Mouse (Mus musculus): ENCODE measurements around the gene Fgfbp3. TPM values are rescaled to one million over a fixed set of nuclear protein-coding genes. Genes with fewer than 3 reads are reported as not detected.

The Fgfbp3 gene
- polyA plus RNA-seq, 1 experiment = 2.1 TPM

DNA sequence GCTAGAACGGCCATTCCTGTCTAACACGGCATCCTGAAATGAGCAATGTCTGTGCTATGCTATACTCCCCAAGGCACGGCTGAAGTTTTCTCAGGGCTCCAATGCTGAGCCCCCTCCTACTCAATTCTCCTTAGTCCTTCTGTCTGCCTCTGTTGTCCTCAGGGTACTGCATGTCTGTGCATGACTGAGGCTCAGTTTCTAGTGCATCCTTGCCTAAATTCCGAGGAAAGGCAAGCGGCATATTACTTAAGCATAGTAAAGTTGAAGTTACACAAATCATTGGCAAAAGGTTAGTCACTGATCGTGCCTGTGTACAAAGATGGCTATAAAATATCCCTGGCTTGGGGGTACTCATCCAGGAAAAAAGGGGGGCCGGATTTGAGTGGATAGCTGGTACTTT is 6.4 kb downstream of the Fgfbp3 start:
- TF ChIP-seq CTCF (conservative IDR thresholded peaks at IDR 0.05; ENCODE audit: insufficient read depth, insufficient read length, low read depth, low read length) (no peak), POLR2A (IDR thresholded peaks at IDR 0.05; ENCODE audit: low read depth, low read length) (no peak)
- no peaks in the 10 kb centered on the region for H3K36me3 ChIP-seq (ENCODE audit: control insufficient read depth, insufficient read depth, low read length)
- no peak for DNase-seq
- no peaks in the 10 kb centered on the region for H3K4me1 ChIP-seq (ENCODE audit: control insufficient read depth, insufficient read depth, low read length)
- 55% methylated on average over 7 of the region's 7 CpGs for WGBS
- H3K27ac ChIP-seq (ENCODE audit: insufficient read depth, low read depth, low read length) = no peak overlapping the region
- no peak overlapping the region for H3K4me3 ChIP-seq (ENCODE audit: insufficient read depth, low read depth, low read length)
- no peaks in the 10 kb centered on the region for H3K27me3 ChIP-seq (replicated peaks; ENCODE audit: control insufficient read depth, insufficient read depth, low read length)

DNA sequence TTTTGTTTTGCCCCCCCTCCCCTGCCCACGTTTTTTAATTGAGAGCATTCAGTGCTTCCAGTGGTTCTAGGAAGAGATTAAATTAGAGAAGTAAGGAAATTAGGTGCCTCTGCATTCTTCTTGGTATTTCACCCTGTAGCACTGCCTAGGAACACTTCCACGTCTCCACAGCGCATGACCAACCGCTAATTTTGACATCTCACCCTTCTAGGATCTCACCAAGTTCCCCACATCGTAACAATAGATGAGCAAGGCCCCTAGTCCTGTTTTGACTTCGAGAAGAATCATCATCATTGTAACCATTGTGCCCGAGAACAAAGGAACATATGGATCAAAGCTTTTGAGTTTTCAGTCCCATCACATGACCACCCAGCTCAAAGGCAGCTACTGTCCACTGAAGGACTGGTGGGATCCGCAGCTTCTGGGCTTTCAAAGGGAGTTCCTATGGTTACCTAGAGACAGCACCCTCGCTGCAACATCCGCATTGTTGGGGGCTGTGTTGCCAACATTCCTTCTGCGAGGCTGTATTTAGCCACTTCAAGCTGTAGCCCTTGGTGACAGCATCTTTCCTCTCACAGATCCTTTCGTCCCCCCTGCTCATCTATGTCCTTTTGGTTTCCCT is 8.9 kb downstream of the Fgfbp3 start:
- Histone ChIP-seq H3K27ac (ENCODE audit: insufficient read depth, low read depth, low read length) (no peak overlapping the region), H3K36me3 (ENCODE audit: control insufficient read depth, insufficient read depth, low read length) (no peaks in the 10 kb centered on the region), H3K27me3 (replicated peaks; ENCODE audit: control insufficient read depth, insufficient read depth, low read length) (no peaks in the 10 kb centered on the region), H3K4me3 (ENCODE audit: insufficient read depth, low read depth, low read length) (no peak overlapping the region), H3K4me1 (ENCODE audit: control insufficient read depth, insufficient read depth, low read length) (no peaks in the 10 kb centered on the region)
- 47% methylated on average over 12 of the region's 12 CpGs for WGBS
- TF ChIP-seq POLR2A (IDR thresholded peaks at IDR 0.05; ENCODE audit: low read depth, low read length) (no peak), CTCF (conservative IDR thresholded peaks at IDR 0.05; ENCODE audit: insufficient read depth, insufficient read length, low read depth, low read length) (no peak)
- DNase-seq = no peak

DNA sequence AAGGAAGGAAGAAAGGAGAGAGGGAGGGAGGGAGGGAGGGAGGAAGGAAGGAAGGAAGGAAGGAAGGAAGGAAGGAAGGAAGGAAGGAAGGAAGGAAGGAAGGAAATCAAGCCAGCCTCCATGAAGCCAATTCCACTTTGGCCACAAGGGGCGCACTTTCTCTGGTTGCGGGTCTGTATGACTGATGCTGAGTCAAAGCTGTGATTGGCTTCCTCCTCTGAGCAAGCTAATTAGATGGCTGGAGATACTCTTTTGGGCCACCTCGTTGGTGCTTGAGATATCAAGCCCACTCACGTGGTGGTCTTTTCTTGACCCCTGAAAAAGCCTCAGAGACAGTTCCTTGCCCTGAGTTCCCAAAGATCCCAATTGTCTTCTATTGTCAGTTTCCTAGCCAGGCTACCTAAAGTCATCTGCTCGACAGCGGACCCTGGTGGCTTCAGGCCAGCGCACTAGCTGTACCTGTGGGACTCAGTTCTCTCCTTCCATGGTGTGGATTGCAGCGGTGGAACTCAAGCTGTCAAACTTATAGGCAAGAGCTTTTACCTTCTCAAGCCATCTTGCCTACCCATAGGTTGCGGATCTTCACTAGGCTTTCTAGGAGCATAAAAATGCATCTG is 9.6 kb downstream of the Fgfbp3 start:
- DNase-seq = peak; percentile 61
- H3K4me3 ChIP-seq (ENCODE audit: insufficient read depth, low read depth, low read length) = no peak overlapping the region
- WGBS = 40% methylated on average over 9 of the region's 9 CpGs
- no peaks in the 10 kb centered on the region for H3K4me1 ChIP-seq (ENCODE audit: control insufficient read depth, insufficient read depth, low read length)
- TF ChIP-seq POLR2A (IDR thresholded peaks at IDR 0.05; ENCODE audit: low read depth, low read length) (no peak), CTCF (conservative IDR thresholded peaks at IDR 0.05; ENCODE audit: insufficient read depth, insufficient read length, low read depth, low read length) (peak; percentile 72)
- H3K27me3 ChIP-seq (replicated peaks; ENCODE audit: control insufficient read depth, insufficient read depth, low read length) = no peaks in the 10 kb centered on the region
- H3K27ac ChIP-seq (ENCODE audit: insufficient read depth, low read depth, low read length) = no peak overlapping the region
- no peaks in the 10 kb centered on the region for H3K36me3 ChIP-seq (ENCODE audit: control insufficient read depth, insufficient read depth, low read length)

DNA sequence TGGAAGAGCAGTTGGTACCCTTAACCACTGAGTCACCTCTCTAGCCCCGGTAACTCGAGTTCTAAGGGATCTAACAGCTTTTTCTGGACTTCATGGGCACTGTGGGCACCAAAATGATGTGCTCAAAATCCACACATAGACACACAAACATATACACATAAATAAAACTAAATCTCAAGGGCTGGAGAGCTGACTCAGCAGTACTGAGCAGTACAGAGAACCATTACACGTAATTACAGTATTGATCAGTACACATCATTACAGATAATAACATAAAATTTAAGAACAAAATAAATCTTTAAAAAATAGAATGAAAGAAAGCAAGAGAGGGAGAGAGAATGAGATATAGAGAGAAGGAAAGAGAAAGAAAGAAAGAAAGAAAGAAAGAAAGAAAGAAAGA is 10.3 kb downstream of the Fgfbp3 start:
- Histone ChIP-seq H3K36me3 (ENCODE audit: control insufficient read depth, insufficient read depth, low read length) (no peaks in the 10 kb centered on the region), H3K4me3 (ENCODE audit: insufficient read depth, low read depth, low read length) (no peak overlapping the region), H3K4me1 (ENCODE audit: control insufficient read depth, insufficient read depth, low read length) (no peaks in the 10 kb centered on the region), H3K27me3 (replicated peaks; ENCODE audit: control insufficient read depth, insufficient read depth, low read length) (no peaks in the 10 kb centered on the region), H3K27ac (ENCODE audit: insufficient read depth, low read depth, low read length) (no peak overlapping the region)
- WGBS = 87% methylated on average over 3 of the region's 3 CpGs
- TF ChIP-seq POLR2A (IDR thresholded peaks at IDR 0.05; ENCODE audit: low read depth, low read length) (no peak), CTCF (conservative IDR thresholded peaks at IDR 0.05; ENCODE audit: insufficient read depth, insufficient read length, low read depth, low read length) (no peak)
- no peak for DNase-seq

DNA sequence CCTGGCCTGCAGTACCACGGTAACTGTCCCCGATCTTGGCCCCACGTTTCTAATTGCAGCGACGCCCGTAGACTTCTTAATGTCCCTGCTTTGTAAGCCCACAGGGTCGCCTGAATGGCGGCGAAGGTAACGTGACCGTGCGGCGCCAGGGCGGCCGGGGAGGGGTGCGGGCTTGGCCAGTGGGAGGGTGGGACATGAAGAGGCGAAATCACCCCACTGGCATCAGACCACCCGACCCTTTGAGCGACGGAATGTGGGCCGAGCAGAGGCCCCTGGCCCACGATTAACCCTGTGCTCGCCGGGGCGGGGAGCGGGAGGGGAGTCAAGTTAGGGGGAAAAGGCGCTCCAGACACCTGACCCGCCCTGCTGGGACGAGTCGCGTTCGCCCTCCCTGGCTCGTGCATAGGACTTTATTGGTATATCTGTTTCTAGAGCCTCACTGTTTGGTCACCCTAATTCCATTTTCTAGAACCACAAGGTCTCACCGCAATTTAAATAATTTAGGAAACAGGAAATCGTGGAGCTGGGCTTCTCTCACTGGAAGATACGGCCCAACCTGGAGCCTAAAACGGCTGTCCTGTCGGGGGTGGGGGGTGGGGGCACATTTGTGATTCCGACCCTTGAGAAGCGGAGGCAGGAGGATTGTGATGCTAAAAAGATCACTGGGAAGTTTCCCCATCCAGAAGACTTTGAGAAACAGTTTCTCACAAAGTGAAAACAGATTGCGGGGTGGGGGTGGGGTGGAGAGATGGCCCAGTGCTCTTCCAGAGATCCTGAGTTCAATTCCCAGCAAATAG is 15.0 kb downstream of the Fgfbp3 start:
- Histone ChIP-seq H3K27ac (ENCODE audit: insufficient read depth, low read depth, low read length) (no peak overlapping the region), H3K27me3 (replicated peaks; ENCODE audit: control insufficient read depth, insufficient read depth, low read length) (no peaks in the 10 kb centered on the region), H3K36me3 (ENCODE audit: control insufficient read depth, insufficient read depth, low read length) (no peaks in the 10 kb centered on the region), H3K4me3 (ENCODE audit: insufficient read depth, low read depth, low read length) (peak overlapping the region; percentile 72), H3K4me1 (ENCODE audit: control insufficient read depth, insufficient read depth, low read length) (no peaks in the 10 kb centered on the region)
- 3% methylated on average over 41 of the region's 41 CpGs for WGBS
- DNase-seq = no peak
- TF ChIP-seq CTCF (conservative IDR thresholded peaks at IDR 0.05; ENCODE audit: insufficient read depth, insufficient read length, low read depth, low read length) = no peak
- no peak for TF ChIP-seq POLR2A (IDR thresholded peaks at IDR 0.05; ENCODE audit: low read depth, low read length)

DNA sequence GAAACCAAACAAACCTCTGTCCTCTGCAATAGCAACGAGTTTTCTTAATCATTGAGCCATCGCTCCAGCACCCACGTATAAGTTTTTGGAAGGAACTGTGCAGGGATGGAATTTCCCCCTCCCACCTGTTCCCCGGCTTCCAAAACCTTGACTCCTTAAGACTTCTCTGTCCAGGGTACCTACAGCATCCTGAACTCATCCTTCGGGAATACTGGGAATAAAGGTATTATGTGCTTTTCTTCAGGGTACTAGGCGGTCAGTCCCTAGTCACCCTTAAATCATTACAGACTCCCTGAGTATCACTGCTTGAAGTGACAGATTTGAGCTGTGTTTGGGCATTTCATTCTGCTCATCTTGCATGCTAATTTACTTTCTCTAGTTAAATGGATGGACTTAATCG is 16.0 kb downstream of the Fgfbp3 start:
- Histone ChIP-seq H3K4me1 (ENCODE audit: control insufficient read depth, insufficient read depth, low read length) (no peaks in the 10 kb centered on the region), H3K4me3 (ENCODE audit: insufficient read depth, low read depth, low read length) (no peak overlapping the region), H3K27ac (ENCODE audit: insufficient read depth, low read depth, low read length) (no peak overlapping the region), H3K36me3 (ENCODE audit: control insufficient read depth, insufficient read depth, low read length) (no peaks in the 10 kb centered on the region), H3K27me3 (replicated peaks; ENCODE audit: control insufficient read depth, insufficient read depth, low read length) (no peaks in the 10 kb centered on the region)
- DNase-seq = no peak
- no peak for TF ChIP-seq POLR2A (IDR thresholded peaks at IDR 0.05; ENCODE audit: low read depth, low read length)
- no peak for TF ChIP-seq CTCF (conservative IDR thresholded peaks at IDR 0.05; ENCODE audit: insufficient read depth, insufficient read length, low read depth, low read length)
- WGBS = 44% methylated on average over 7 of the region's 7 CpGs

DNA sequence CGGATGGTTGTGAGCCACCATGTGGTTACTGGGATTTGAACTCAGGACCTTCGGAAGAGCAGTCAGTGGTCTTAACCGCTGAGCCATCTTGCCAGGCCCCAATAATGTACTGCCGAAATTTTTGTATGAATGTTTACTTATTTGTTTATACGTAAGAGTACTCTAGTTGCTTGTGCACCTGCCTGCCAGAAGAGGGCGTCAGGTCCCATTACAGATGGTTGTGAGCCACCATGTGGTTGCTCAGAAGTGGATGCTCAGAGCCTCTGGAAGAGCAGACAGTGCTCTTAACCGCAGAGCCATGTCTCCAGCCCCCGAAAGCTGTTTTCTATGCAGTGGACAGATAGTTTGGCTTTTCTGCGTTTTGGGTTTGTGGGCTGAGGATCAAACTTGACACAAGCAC is 21.6 kb downstream of the Fgfbp3 start:
- Histone ChIP-seq H3K4me3 (ENCODE audit: insufficient read depth, low read depth, low read length) (no peak overlapping the region), H3K27me3 (replicated peaks; ENCODE audit: control insufficient read depth, insufficient read depth, low read length) (no peaks in the 10 kb centered on the region), H3K4me1 (ENCODE audit: control insufficient read depth, insufficient read depth, low read length) (no peaks in the 10 kb centered on the region), H3K36me3 (ENCODE audit: control insufficient read depth, insufficient read depth, low read length) (no peaks in the 10 kb centered on the region), H3K27ac (ENCODE audit: insufficient read depth, low read depth, low read length) (no peak overlapping the region)
- peak; percentile 25 for DNase-seq
- no peak for TF ChIP-seq POLR2A (IDR thresholded peaks at IDR 0.05; ENCODE audit: low read depth, low read length)
- TF ChIP-seq CTCF (conservative IDR thresholded peaks at IDR 0.05; ENCODE audit: insufficient read depth, insufficient read length, low read depth, low read length) = peak; percentile 66
- 54% methylated on average over 9 of the region's 9 CpGs for WGBS
